Mouse (Mus musculus): ENCODE results near the gene Tead3. TPM values are rescaled to one million over a fixed set of nuclear protein-coding genes. Genes with fewer than 3 reads are reported as not detected.
"Not testable (repeated sequence)": the region's sequence is repeated elsewhere in the genome, so short reads cannot be mapped to it uniquely, and the experiment has no call there.

The Tead3 gene
- polyA plus RNA-seq, 2 experiments, result 0.52 to 2.2 TPM

- under 1% methylated on average over 67 of the region's 67 CpGs for WGBS (ENCODE audit: insufficient replicate concordance)
- H3K27me3 ChIP-seq (ENCODE audit: control insufficient read depth, insufficient read depth, low read length), result no peaks in the 10 kb centered on the region
- peak; percentile 88 to 91 (median 91) for DNase-seq (ENCODE audit: low read depth in 3 of 3, low spot score in 3 of 3)
- peak within 1 kb of the TSS; percentile 58 for H3K27ac ChIP-seq
- H3K4me3 ChIP-seq (ENCODE audit: insufficient read depth in 1 of 2, low read depth in 2 of 2, low read length in 2 of 2), result peak within 1 kb of the TSS; percentile 71
- peaks cover 4 to 16% of the 10 kb centered on the region in 2 experiments for H3K4me1 ChIP-seq (replicated peaks; ENCODE audit: control insufficient read depth in 2 of 2, insufficient read depth in 2 of 2, low read length in 1 of 2)
- H3K36me3 ChIP-seq (replicated peaks; ENCODE audit: control insufficient read depth, insufficient read depth, low read depth), result peaks cover 23% of the 10 kb centered on the region
- H3K4me2 ChIP-seq (ENCODE audit: low read depth), result peak within 1 kb of the TSS; percentile 85
- H3K9me3 ChIP-seq (ENCODE audit: control insufficient read depth, low read length), result no peaks in the 10 kb centered on the region; the same call in 1 of the 2 replicates
- peak within 1 kb of the TSS; percentile 84 for H3K9ac ChIP-seq (replicated peaks)
- TF ChIP-seq CTCF (IDR thresholded peaks at IDR 0.05; ENCODE audit: low read depth) (peak; percentile 96), EP300 (IDR thresholded peaks at IDR 0.05; ENCODE audit: low read depth) (peak; percentile 81)
- peak; percentile 82 for ATAC-seq (ENCODE audit: insufficient read depth)
Observed at GRCm38 (mm10) chr17:28328366-28328928, 22.2 kb downstream of the Tead3 start, which contains the start of gene Rpl10a. Gene Rpl10a, plus strand, starts transcription at chr17:28328471.

GRCm38 (mm10) chr17:28327673-28328325 lies 22.8 kb downstream of the Tead3 start:
- peaks cover 23% of the 10 kb centered on the region for H3K36me3 ChIP-seq (replicated peaks; ENCODE audit: control insufficient read depth, insufficient read depth, low read depth)
- H3K27me3 ChIP-seq (ENCODE audit: control insufficient read depth, insufficient read depth, low read length), result no peaks in the 10 kb centered on the region
- DNase-seq (ENCODE audit: low read depth in 3 of 3, low spot score in 3 of 3), result no peak
- 20% methylated on average over 22 of the region's 22 CpGs for WGBS (ENCODE audit: insufficient replicate concordance)
- peak overlapping the region; percentile 48 to 71 for H3K4me3 ChIP-seq (ENCODE audit: insufficient read depth in 1 of 2, low read depth in 2 of 2, low read length in 2 of 2)
- no peaks in the 10 kb centered on the region; the same call in 1 of the 2 replicates for H3K9me3 ChIP-seq (ENCODE audit: control insufficient read depth, low read length)
- H3K9ac ChIP-seq (replicated peaks), result peak overlapping the region; percentile 76
- TF ChIP-seq EP300 (IDR thresholded peaks at IDR 0.05; ENCODE audit: low read depth) (no peak), CTCF (IDR thresholded peaks at IDR 0.05; ENCODE audit: low read depth) (no peak)
- peaks cover 4 to 16% of the 10 kb centered on the region in 2 experiments for H3K4me1 ChIP-seq (replicated peaks; ENCODE audit: control insufficient read depth in 2 of 2, insufficient read depth in 2 of 2, low read length in 1 of 2)
- peak overlapping the region; percentile 85 for H3K4me2 ChIP-seq (ENCODE audit: low read depth)
- H3K27ac ChIP-seq, result peak overlapping the region; percentile 41
- ATAC-seq (ENCODE audit: insufficient read depth), result peak; percentile 34

GRCm38 (mm10) chr17:28326951-28327350 lies 23.7 kb downstream of the Tead3 start:
- Histone ChIP-seq H3K4me2 (ENCODE audit: low read depth) (no peak overlapping the region), H3K4me1 (replicated peaks; ENCODE audit: control insufficient read depth in 2 of 2, insufficient read depth in 2 of 2, low read length in 1 of 2) (peaks cover 4 to 16% of the 10 kb centered on the region in 2 experiments), H3K36me3 (replicated peaks; ENCODE audit: control insufficient read depth, insufficient read depth, low read depth) (peaks cover 23% of the 10 kb centered on the region), H3K27ac (no peak overlapping the region), H3K9me3 (ENCODE audit: control insufficient read depth, low read length) (no peaks in the 10 kb centered on the region; the same call in 1 of the 2 replicates), H3K9ac (replicated peaks) (no peak overlapping the region), H3K4me3 (ENCODE audit: insufficient read depth in 1 of 2, low read depth in 2 of 2, low read length in 2 of 2) (no peak overlapping the region), H3K27me3 (ENCODE audit: control insufficient read depth, insufficient read depth, low read length) (no peaks in the 10 kb centered on the region)
- TF ChIP-seq EP300 (IDR thresholded peaks at IDR 0.05; ENCODE audit: low read depth) (no peak), CTCF (IDR thresholded peaks at IDR 0.05; ENCODE audit: low read depth) (no peak)
- 69% methylated on average over 3 of the region's 3 CpGs for WGBS (ENCODE audit: insufficient replicate concordance)
- DNase-seq (ENCODE audit: low read depth in 3 of 3, low spot score in 3 of 3) (no peak), ATAC-seq (ENCODE audit: insufficient read depth) (no peak)

GRCm38 (mm10) chr17:28325751-28326150 lies 24.9 kb downstream of the Tead3 start:
- Histone ChIP-seq H3K4me2 (ENCODE audit: low read depth) (no peak overlapping the region), H3K27me3 (ENCODE audit: control insufficient read depth, insufficient read depth, low read length) (no peaks in the 10 kb centered on the region), H3K36me3 (replicated peaks; ENCODE audit: control insufficient read depth, insufficient read depth, low read depth) (peaks cover 16% of the 10 kb centered on the region), H3K4me1 (replicated peaks; ENCODE audit: control insufficient read depth in 2 of 2, insufficient read depth in 2 of 2, low read length in 1 of 2) (peaks cover 4 to 16% of the 10 kb centered on the region in 2 experiments), H3K4me3 (ENCODE audit: insufficient read depth in 1 of 2, low read depth in 2 of 2, low read length in 2 of 2) (no peak overlapping the region), H3K9ac (replicated peaks) (no peak overlapping the region), H3K27ac (no peak overlapping the region), H3K9me3 (ENCODE audit: control insufficient read depth, low read length) (no peaks in the 10 kb centered on the region; the same call in 1 of the 2 replicates)
- 79% methylated on average over 8 of the region's 8 CpGs for WGBS (ENCODE audit: insufficient replicate concordance)
- ATAC-seq (ENCODE audit: insufficient read depth) (no peak), DNase-seq (ENCODE audit: low read depth in 3 of 3, low spot score in 3 of 3) (no peak)
- no peak for TF ChIP-seq EP300 (IDR thresholded peaks at IDR 0.05; ENCODE audit: low read depth)

- WGBS (ENCODE audit: insufficient replicate concordance), result 80% methylated on average over 7 of the region's 7 CpGs
Observed at GRCm38 (mm10) chr17:28324416-28324815, 26.2 kb downstream of the Tead3 start.

More at GRCm38 (mm10) chr17:28324416-28324815, 26.2 kb downstream of the Tead3 start:
- H3K9ac ChIP-seq (replicated peaks); H3K27me3 ChIP-seq (ENCODE audit: control insufficient read depth, insufficient read depth, low read length); H3K9me3 ChIP-seq (ENCODE audit: control insufficient read depth, low read length); H3K4me3 ChIP-seq (ENCODE audit: insufficient read depth in 1 of 2, low read depth in 2 of 2, low read length in 2 of 2); DNase-seq (ENCODE audit: low read depth in 3 of 3, low spot score in 3 of 3); H3K4me2 ChIP-seq (ENCODE audit: low read depth); ATAC-seq (ENCODE audit: insufficient read depth); H3K4me1 ChIP-seq (replicated peaks; ENCODE audit: control insufficient read depth in 2 of 2, insufficient read depth in 2 of 2, low read length in 1 of 2); H3K27ac ChIP-seq; H3K36me3 ChIP-seq (replicated peaks; ENCODE audit: control insufficient read depth, insufficient read depth, low read depth): not testable (repeated sequence)
- peak; percentile 46 for TF ChIP-seq CTCF (IDR thresholded peaks at IDR 0.05; ENCODE audit: low read depth)

Measured in liver, embryonic 14.5 days (tissue).